Mouse (Mus musculus): ENCODE results near the gene Prkacb.
"Not testable (repeated sequence)": the region's sequence is repeated elsewhere in the genome, so short reads cannot be mapped to it uniquely, and the experiment has no call there.

Prkacb gene

GRCm38 (mm10) chr3:146766071-146766605 lies 46.7 kb downstream of the Prkacb start:
- Histone ChIP-seq H3K27me3 (ENCODE audit: control insufficient read depth, insufficient read depth, low read length, poor library complexity, severe bottlenecking) (no peaks in the 10 kb centered on the region), H3K36me3 (ENCODE audit: control insufficient read depth, insufficient read depth, low read length, poor library complexity, severe bottlenecking) (no peaks in the 10 kb centered on the region)
- no peak for DNase-seq (ENCODE audit: low read depth, low spot score)

- H3K36me3 ChIP-seq (ENCODE audit: control insufficient read depth, insufficient read depth, low read length, poor library complexity, severe bottlenecking): no peaks in the 10 kb centered on the region
- H3K27me3 ChIP-seq (ENCODE audit: control insufficient read depth, insufficient read depth, low read length, poor library complexity, severe bottlenecking): no peaks in the 10 kb centered on the region
- no peak for DNase-seq (ENCODE audit: low read depth, low spot score)
Observed at GRCm38 (mm10) chr3:146764871-146765529, 47.8 kb downstream of the Prkacb start.

GRCm38 (mm10) chr3:146763054-146763453 lies 49.7 kb downstream of the Prkacb start:
- not testable (repeated sequence) for H3K36me3 ChIP-seq (ENCODE audit: control insufficient read depth, insufficient read depth, low read length, poor library complexity, severe bottlenecking); DNase-seq (ENCODE audit: low read depth, low spot score)

GRCm38 (mm10) chr3:146761276-146761675 lies 51.5 kb downstream of the Prkacb start:
- Histone ChIP-seq H3K27me3 (ENCODE audit: control insufficient read depth, insufficient read depth, low read length, poor library complexity, severe bottlenecking) (no peaks in the 10 kb centered on the region), H3K36me3 (ENCODE audit: control insufficient read depth, insufficient read depth, low read length, poor library complexity, severe bottlenecking) (0 out of 2 replicates have a peak, but pooled peaks cover under 1% of the 10 kb centered on the region)
- no peak for DNase-seq (ENCODE audit: low read depth, low spot score)

More at GRCm38 (mm10) chr3:146763054-146763453, 49.7 kb downstream of the Prkacb start:
- not testable (repeated sequence) for H3K27me3 ChIP-seq (ENCODE audit: control insufficient read depth, insufficient read depth, low read length, poor library complexity, severe bottlenecking)

GRCm38 (mm10) chr3:146757970-146758960 lies 54.5 kb downstream of the Prkacb start:
- DNase-seq (ENCODE audit: low read depth, low spot score): no peak
- H3K27me3 ChIP-seq (ENCODE audit: control insufficient read depth, insufficient read depth, low read length, poor library complexity, severe bottlenecking): no peaks in the 10 kb centered on the region
- peaks cover 4% of the 10 kb centered on the region; the same call in 1 of the 2 replicates for H3K36me3 ChIP-seq (ENCODE audit: control insufficient read depth, insufficient read depth, low read length, poor library complexity, severe bottlenecking)

- Histone ChIP-seq H3K36me3 (ENCODE audit: control insufficient read depth, insufficient read depth, low read length, poor library complexity, severe bottlenecking) (peaks cover 16% of the 10 kb centered on the region; the same call in 1 of the 2 replicates), H3K27me3 (ENCODE audit: control insufficient read depth, insufficient read depth, low read length, poor library complexity, severe bottlenecking) (no peaks in the 10 kb centered on the region)
- no peak for DNase-seq (ENCODE audit: low read depth, low spot score)
Observed at GRCm38 (mm10) chr3:146754270-146754669, 58.5 kb downstream of the Prkacb start.

- DNase-seq (ENCODE audit: low read depth, low spot score): no peak
- Histone ChIP-seq H3K27me3 (ENCODE audit: control insufficient read depth, insufficient read depth, low read length, poor library complexity, severe bottlenecking) (no peaks in the 10 kb centered on the region), H3K36me3 (ENCODE audit: control insufficient read depth, insufficient read depth, low read length, poor library complexity, severe bottlenecking) (peaks cover 6% of the 10 kb centered on the region; the same call in 1 of the 2 replicates)
Observed at GRCm38 (mm10) chr3:146741564-146742202, 71.1 kb downstream of the Prkacb start.

GRCm38 (mm10) chr3:146741158-146741557 lies 71.6 kb downstream of the Prkacb start:
- Histone ChIP-seq H3K27me3 (ENCODE audit: control insufficient read depth, insufficient read depth, low read length, poor library complexity, severe bottlenecking) (no peaks in the 10 kb centered on the region), H3K36me3 (ENCODE audit: control insufficient read depth, insufficient read depth, low read length, poor library complexity, severe bottlenecking) (peaks cover 6% of the 10 kb centered on the region; the same call in 1 of the 2 replicates)
- no peak for DNase-seq (ENCODE audit: low read depth, low spot score)

- H3K27me3 ChIP-seq (ENCODE audit: control insufficient read depth, insufficient read depth, low read length, poor library complexity, severe bottlenecking); DNase-seq (ENCODE audit: low read depth, low spot score); H3K36me3 ChIP-seq (ENCODE audit: control insufficient read depth, insufficient read depth, low read length, poor library complexity, severe bottlenecking): not testable (repeated sequence)
Observed at GRCm38 (mm10) chr3:146736186-146736585, 76.6 kb downstream of the Prkacb start.

- Histone ChIP-seq H3K36me3 (ENCODE audit: control insufficient read depth, insufficient read depth, low read length, poor library complexity, severe bottlenecking) (peaks cover 8% of the 10 kb centered on the region), H3K27me3 (ENCODE audit: control insufficient read depth, insufficient read depth, low read length, poor library complexity, severe bottlenecking) (no peaks in the 10 kb centered on the region)
- DNase-seq (ENCODE audit: low read depth, low spot score): no peak
Observed at GRCm38 (mm10) chr3:146735657-146736056, 77.1 kb downstream of the Prkacb start.

- no peaks in the 10 kb centered on the region for H3K27me3 ChIP-seq (ENCODE audit: control insufficient read depth, insufficient read depth, low read length, poor library complexity, severe bottlenecking)
- no peak for DNase-seq (ENCODE audit: low read depth, low spot score)
- H3K36me3 ChIP-seq (ENCODE audit: control insufficient read depth, insufficient read depth, low read length, poor library complexity, severe bottlenecking): peaks cover 8% of the 10 kb centered on the region
Observed at GRCm38 (mm10) chr3:146734907-146735629, 77.7 kb downstream of the Prkacb start.

- no peaks in the 10 kb centered on the region for H3K27me3 ChIP-seq (ENCODE audit: control insufficient read depth, insufficient read depth, low read length, poor library complexity, severe bottlenecking)
- DNase-seq (ENCODE audit: low read depth, low spot score): no peak
Observed at GRCm38 (mm10) chr3:146731499-146731898, 81.3 kb downstream of the Prkacb start.

GRCm38 (mm10) chr3:146723037-146723436 lies 89.8 kb downstream of the Prkacb start:
- Histone ChIP-seq H3K36me3 (ENCODE audit: control insufficient read depth, insufficient read depth, low read length, poor library complexity, severe bottlenecking) (peaks cover 5% of the 10 kb centered on the region), H3K27me3 (ENCODE audit: control insufficient read depth, insufficient read depth, low read length, poor library complexity, severe bottlenecking) (no peaks in the 10 kb centered on the region)
- no peak for DNase-seq (ENCODE audit: low read depth, low spot score)

More at GRCm38 (mm10) chr3:146731499-146731898, 81.3 kb downstream of the Prkacb start:
- H3K36me3 ChIP-seq (ENCODE audit: control insufficient read depth, insufficient read depth, low read length, poor library complexity, severe bottlenecking): peaks cover 12% of the 10 kb centered on the region

- Histone ChIP-seq H3K27me3 (ENCODE audit: control insufficient read depth, insufficient read depth, low read length, poor library complexity, severe bottlenecking) (no peaks in the 10 kb centered on the region), H3K36me3 (ENCODE audit: control insufficient read depth, insufficient read depth, low read length, poor library complexity, severe bottlenecking) (no peaks in the 10 kb centered on the region)
- DNase-seq (ENCODE audit: low read depth, low spot score): no peak
Observed at GRCm38 (mm10) chr3:146719696-146720095, 93.1 kb downstream of the Prkacb start.

Data from splenic B cell, adult 2 months (primary cell).